Mouse (Mus musculus) ZHBTc4 (cell line): ENCODE data around the gene Cngb1.

Experiments
- DNase-seq: peaks from one replicate; pipeline ENCODE4 v3.0.0-alpha.2; 2011; ENCODE audit warnings: low read depth, low spot score

Cngb1 gene

DNA sequence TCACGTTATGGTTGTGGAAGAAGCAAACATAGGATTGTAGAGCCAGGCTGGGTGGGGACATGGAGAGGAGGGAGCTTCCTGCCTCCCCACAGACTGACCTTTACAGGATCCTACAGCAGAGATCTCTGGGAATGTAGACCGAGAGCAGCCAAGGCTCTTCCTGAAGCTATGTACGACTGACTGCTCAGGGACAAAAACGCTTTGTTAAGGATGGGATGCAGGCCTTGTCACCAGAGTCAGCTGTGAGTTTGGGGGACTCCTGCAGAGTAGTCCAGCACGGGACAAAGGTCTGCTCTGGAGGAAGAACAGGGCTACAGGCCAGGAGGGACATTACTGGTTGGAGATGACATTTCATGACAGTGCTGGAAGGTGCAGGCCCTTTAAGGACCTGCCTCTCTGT lies 18.3 kb upstream of the Cngb1 start:
- no peak for DNase-seq

DNA sequence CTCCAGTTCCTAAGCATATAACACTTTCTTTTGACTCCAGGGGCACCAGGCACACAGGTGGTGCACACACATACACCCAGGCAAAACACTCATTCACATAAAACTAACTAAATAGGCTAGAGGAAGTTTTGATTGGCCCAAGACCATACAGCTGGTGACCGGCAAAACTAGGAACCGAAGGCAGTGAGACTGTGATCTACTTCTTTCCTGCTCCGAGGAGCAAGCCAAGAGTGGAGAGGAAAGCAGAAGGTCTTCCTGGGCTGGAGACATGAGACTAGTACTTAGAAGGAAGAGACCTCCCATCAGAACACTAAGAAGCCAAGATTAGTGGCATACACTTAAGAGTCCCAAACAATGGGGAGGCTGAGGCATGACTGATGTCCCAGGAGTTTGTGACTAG lies 16.8 kb upstream of the Cngb1 start:
- DNase-seq: no peak

DNA sequence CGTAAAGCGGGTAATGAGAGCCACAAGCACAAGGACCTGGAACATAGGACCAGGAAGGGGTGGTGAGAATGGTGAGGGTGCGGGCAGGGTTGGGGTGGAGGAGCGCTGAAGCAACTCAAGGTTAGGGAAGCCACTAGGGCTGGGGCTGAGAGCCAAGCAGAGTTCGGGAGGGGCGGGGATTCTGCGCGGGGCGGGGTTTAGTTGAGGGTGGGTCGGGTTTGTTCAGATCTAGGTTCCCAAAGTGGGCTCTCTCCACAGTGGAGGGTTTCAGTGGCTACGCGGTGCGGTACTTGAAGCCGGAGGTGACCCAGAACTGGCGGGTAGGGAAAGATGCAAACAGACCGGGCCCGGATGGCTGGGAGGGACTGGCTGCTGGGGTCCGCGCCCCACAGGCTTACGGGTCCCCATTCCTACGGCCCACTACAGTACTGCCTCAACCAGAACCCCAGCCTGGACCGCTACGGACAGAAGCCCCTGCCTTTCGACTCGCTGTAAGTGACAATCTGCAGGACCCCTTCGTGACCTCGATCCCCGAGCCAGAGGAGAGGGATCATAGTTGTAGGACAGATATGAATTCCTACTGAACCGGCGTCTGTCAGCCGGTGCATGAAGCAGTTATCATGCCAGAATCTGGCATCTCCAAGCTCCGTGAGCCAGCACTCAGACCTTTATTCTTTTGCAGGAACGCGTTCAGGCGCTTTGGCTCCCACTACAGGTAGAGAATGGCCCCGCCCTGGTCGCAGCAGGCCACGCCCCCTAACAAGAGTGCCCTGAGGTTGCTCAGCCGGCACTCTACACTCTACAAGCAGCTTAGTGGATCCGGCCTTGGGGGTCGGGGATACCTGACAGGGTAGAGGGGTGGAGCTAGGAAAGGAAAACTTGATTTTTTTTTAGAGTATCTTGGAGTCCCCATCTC lies 14.1 kb upstream of the Cngb1 start:
- peak; percentile 85 for DNase-seq

- DNase-seq: no peak
Measured at GRCm38 (mm10) chr8:95315350-95315749, 9.0 kb upstream of the Cngb1 start.

- no peak for DNase-seq
Measured at GRCm38 (mm10) chr8:95314707-95315106, 8.3 kb upstream of the Cngb1 start.

- DNase-seq: no peak
Measured at GRCm38 (mm10) chr8:95313857-95314256, 7.5 kb upstream of the Cngb1 start.

DNA sequence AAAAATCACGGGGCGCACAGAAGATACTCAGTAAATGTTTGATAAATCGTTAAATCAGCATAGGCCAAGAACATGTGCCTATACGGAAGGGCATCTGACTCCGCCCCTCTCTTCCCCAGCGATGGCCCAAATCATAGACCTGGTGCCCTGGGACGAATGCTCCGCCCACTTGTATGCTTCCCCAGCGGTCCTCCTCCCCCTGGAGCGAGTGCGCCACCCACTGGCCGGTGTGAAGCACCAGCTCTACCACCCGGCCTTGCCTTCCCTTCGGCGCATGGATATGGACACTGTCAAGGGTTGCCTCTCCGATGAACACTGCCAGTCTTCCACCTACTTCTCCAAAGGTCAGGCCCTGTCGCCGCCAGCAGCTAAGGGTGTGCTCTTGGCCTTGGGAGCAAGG lies 6.5 kb upstream of the Cngb1 start:
- peak; percentile 91 for DNase-seq

- DNase-seq: no peak
Measured at GRCm38 (mm10) chr8:95310342-95310970, 4.1 kb upstream of the Cngb1 start, which contains the start of gene Tepp. TSS of gene Tepp (plus strand) at chr8:95310566.

DNA sequence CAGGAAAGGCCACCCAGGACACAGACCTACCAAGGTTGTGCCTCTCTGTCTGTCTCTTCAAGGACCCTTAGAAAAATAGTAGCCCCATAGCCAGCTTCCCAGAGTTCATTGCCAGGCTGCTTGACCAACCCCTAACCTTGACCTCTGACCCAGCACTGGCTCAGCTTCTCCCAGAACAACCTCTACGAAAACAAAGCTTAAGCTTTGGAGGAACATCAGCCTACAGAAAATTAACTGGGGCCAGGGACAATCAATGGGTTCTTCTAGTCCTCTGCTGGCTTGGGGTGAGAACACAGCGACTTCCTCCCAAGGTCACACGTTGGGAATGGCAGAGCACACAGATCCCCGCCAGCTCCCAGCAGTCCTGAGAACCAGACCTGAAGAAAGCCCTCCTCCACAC lies 859 bp downstream of the Cngb1 start:
- DNase-seq: no peak

GRCm38 (mm10) chr8:95302410-95302809 lies 4.0 kb downstream of the Cngb1 start:
- DNase-seq: peak; percentile 59

- peak; percentile 38 for DNase-seq
Measured at GRCm38 (mm10) chr8:95293891-95294290, 12.5 kb downstream of the Cngb1 start.

DNA sequence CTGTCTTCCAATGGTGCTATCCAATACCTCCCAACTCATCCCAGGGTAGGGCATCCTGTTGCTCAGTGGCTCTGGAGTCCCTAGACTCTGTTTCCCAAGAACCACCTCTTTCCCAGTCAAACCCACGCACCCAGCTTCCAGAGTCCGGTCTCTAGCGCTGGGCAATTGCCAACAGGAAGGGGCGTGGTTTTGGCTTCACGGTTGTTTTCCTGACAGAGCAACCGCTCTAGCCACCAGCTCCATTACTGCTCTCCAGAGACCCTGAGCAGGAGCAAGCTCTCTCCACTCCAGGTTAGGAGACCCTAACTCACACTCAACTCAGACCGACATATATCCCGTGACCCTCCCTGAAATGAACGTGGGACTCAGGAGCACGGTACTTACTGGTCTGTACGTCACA lies 13.2 kb downstream of the Cngb1 start:
- peak; percentile 35 for DNase-seq

GRCm38 (mm10) chr8:95289066-95289650 lies 17.2 kb downstream of the Cngb1 start:
- DNase-seq: no peak

- DNase-seq: no peak
Measured at GRCm38 (mm10) chr8:95281493-95281892, 24.9 kb downstream of the Cngb1 start.

DNA sequence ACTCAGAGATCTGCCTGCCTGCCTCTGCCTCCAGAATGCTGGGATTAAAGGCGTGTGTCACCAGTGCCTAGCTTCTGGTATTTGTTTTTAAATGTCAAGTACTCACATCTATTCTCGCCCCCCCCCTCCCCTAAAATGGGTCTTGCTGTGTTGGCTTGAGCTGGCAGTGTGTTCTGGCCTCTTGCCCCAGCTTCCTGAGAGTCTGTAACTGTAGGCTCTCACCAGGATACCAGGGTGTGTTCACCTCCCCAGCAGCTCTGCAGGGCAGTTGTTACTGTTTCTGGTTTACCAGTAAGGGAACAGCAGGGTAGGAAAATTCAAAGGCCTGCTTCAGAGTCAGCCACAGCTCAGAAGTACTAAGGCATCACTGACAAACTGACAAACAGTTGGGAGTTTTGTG lies 33.5 kb downstream of the Cngb1 start:
- DNase-seq: peak; percentile 25

- DNase-seq: peak; percentile 78
Measured at GRCm38 (mm10) chr8:95271841-95272240, 34.5 kb downstream of the Cngb1 start.

GRCm38 (mm10) chr8:95270501-95270900 lies 35.9 kb downstream of the Cngb1 start:
- DNase-seq: no peak

DNA sequence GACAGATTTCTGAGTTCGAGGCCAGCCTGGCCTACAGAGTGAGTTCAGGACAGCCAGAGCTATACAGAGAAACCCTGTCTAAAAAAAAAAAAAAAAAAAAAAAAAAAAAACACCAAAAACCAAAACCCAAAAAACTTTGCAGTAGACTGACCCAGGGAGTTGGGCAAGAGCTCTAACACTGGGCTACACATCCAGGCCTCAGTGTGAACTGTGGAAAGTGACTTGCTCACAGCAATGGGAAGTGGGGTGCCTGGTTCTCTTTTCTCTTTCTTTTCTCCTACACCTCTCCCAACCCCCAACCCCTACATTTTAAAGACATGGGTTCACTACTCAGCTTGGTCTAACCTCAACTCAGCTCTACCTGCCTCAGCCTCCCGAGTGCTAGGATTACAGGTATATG lies 44.2 kb downstream of the Cngb1 start:
- no peak for DNase-seq

DNA sequence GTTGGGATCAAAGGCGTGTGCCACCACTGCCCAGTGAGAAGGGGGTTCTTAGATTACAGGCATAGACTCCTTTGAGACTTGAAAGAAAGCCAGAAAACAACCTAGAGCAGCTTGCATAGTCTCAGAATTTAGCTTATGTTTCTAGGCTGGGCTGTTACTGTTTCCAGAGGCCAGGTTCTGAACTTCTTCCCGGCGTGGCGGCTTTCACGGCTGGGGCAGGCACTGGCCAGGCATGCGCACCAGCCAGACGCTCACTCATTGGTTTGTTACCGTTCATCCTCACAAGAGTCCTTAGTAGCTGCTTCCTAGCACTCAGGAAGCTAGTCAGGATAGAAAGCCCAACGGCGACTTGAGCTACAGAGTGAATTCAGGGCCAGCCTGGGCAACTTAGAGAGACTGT lies 50.8 kb downstream of the Cngb1 start:
- peak; percentile 69 for DNase-seq

DNA sequence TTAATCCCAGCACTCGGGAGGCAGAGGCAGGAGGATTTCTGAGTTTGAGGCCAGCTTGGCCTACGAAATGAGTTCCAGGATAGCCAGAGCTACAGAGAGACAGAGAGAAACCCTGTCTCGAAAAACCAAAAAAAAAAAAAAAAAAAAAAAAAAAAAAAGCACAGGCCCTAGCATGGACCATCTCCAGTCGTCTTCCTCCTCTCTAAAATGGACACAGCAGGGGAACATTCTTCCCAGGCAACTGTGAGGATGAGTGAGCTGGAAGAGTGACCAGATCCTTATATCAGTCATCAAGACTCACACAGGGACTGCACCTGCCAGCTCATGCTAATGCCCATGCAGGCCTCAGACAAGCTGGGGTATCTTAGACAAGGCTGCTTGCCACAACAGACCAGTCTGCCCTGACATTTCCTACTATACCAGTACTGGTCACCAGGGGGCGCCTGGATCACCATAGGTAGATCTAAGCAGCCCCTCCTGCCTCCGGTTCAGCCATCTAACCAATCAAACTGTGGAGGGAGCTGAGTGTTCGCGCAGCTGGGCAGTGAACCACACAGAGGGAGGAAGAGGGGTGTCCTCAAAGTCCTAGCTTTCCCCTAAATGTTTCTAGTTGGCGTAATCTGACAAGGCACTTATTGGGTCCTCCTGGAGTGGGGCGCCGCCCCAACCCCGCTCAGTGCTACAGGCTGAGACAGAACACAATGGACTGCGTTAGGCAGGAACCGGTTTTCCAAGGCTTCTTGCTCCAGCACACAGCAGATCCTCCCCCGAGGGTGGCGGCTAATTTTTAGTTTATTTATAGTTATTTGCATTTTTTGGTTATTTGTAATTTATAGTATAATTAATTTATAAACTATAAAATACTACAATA lies 51.6 kb downstream of the Cngb1 start:
- peak; percentile 97 for DNase-seq

- DNase-seq: peak; percentile 76
Measured at GRCm38 (mm10) chr8:95252056-95252455, 54.3 kb downstream of the Cngb1 start.

DNA sequence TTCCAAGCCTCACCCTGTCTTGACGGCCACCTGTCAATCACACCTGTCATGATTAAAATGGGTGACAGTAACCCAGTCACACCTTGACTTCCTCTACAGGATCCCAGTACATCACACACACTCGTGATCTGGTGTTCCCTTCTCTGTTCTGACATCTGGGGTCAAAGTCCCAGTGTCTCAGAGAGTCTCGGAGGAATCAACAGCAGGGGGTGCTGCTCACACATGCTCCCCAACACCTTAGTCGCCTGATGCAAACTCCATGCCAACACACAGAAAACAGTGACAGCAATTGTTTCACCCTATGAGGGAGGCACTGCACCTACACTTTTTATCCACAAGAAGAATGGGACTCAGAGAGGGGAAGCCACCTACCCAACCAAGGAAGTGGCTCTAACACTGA lies 56.5 kb downstream of the Cngb1 start:
- DNase-seq: no peak
